Mouse (Mus musculus) embryonic facial prominence, embryonic 14.5 days (tissue): Measurements from ENCODE around the gene Tat. TPM values are rescaled to one million over a fixed set of nuclear protein-coding genes. Genes with fewer than 3 reads are reported as not detected.

Experiments used
- ATAC-seq: fragments of 200-750 bp; cut with Nextera tagmentation; 2 replicates; pipeline ENCODE4 v1.8.0; 2017; ENCODE audit warnings: low read depth, moderate number of reproducible peaks, moderate TSS enrichment
- DNase-seq: peaks from one replicate; pipeline ENCODE4 v3.0.0-alpha.2; 2015; ENCODE audit warnings: low spot score
- H3K27ac ChIP-seq: fragments of 300-500 bp; sonication (generic); replicated peaks from 2 replicates; pipeline ENCODE4 v1.5.1; 2014; ENCODE audit warnings: low read depth, mild to moderate bottlenecking, low read length, moderate library complexity
- H3K27me3 ChIP-seq: fragments of 300-500 bp; sonication (generic); replicated peaks from 2 replicates; pipeline ENCODE4 v1.6.1; 2014; ENCODE audit warnings: low read length; ENCODE audit not compliant: control insufficient read depth, insufficient read depth
- H3K36me3 ChIP-seq: fragments of 300-500 bp; sonication (generic); 2 replicates; pipeline ENCODE4 v1.6.1; 2014; ENCODE audit warnings: low read length, mixed read lengths; ENCODE audit not compliant: control insufficient read depth, insufficient read depth
- H3K4me1 ChIP-seq: fragments of 300-500 bp; sonication (generic); 2 replicates; pipeline ENCODE4 v1.6.1; 2014; ENCODE audit warnings: antibody characterized with exemption, low read length; ENCODE audit not compliant: control insufficient read depth, insufficient read depth
- H3K4me2 ChIP-seq: fragments of 300-500 bp; sonication (generic); 2 replicates; pipeline ENCODE4 v1.6.1; 2014; ENCODE audit warnings: low read depth, mild to moderate bottlenecking, low read length, moderate library complexity, mixed read lengths
- H3K4me3 ChIP-seq: fragments of 300-500 bp; sonication (generic); 2 replicates; pipeline ENCODE4 v1.5.1; 2014; ENCODE audit warnings: low read depth, mild to moderate bottlenecking, low read length
- H3K9ac ChIP-seq: fragments of 300-500 bp; sonication (generic); 2 replicates; pipeline ENCODE4 v1.6.1; 2014; ENCODE audit warnings: low read depth, mild to moderate bottlenecking, low read length, moderate library complexity, mixed read lengths
- H3K9me3 ChIP-seq: fragments of 300-500 bp; sonication (generic); 2 replicates; pipeline ENCODE4 v1.6.1; 2016; ENCODE audit warnings: low read length; ENCODE audit not compliant: control insufficient read depth
- WGBS: fragments of 180-500 bp; shearing (Covaris S2); extraction: QIAGEN DNeasy Blood & Tissue Kit; methylation state at CpG from one replicate; pipeline ENCODE4 v1.1.7; 2014; 5-methylcytosine and 5-hydroxymethylcytosine counted together
- polyA plus RNA-seq: library from polyadenylated mRNA; unstranded; fragments of >200 nt; fragmentation: Nextera tagmentation; extraction: Ambion mirVana; gene quantifications from 2 replicates; pipeline ENCODE4 v1.2.1, GENCODE M21; 2014

Gene Tat
- polyA plus RNA-seq, 1 experiment from 2014 or later, result 0.08 TPM

GRCm38 (mm10) chr8:109954486-109954948, 35.7 kb upstream of the Tat start:
- H3K9ac ChIP-seq, result no peak overlapping the region
- H3K4me1 ChIP-seq, result peaks cover 9% of the 10 kb centered on the region; the same call in 1 of the 2 replicates
- ATAC-seq, result no peak; the same call in 1 of the 2 replicates
- no peak overlapping the region for H3K27ac ChIP-seq
- no peaks in the 10 kb centered on the region for H3K27me3 ChIP-seq
- H3K4me3 ChIP-seq, result no peak overlapping the region
- no peaks in the 10 kb centered on the region for H3K9me3 ChIP-seq
- DNase-seq, result peak; percentile 68
- H3K4me2 ChIP-seq, result no peak overlapping the region
- 56% methylated on average over 13 of the region's 13 CpGs for WGBS
- H3K36me3 ChIP-seq, result no peaks in the 10 kb centered on the region

GRCm38 (mm10) chr8:109957167-109958028, 32.8 kb upstream of the Tat start:
- Histone ChIP-seq H3K4me2 (peak overlapping the region; percentile 27), H3K4me1 (peaks cover 17% of the 10 kb centered on the region; the same call in 1 of the 2 replicates), H3K36me3 (no peaks in the 10 kb centered on the region), H3K27ac (peak overlapping the region; percentile 67; the same call in 1 of the 2 replicates), H3K27me3 (peaks cover 21% of the 10 kb centered on the region), H3K9me3 (no peaks in the 10 kb centered on the region), H3K4me3 (no peak overlapping the region), H3K9ac (no peak overlapping the region)
- ATAC-seq (peak; percentile 53), DNase-seq (peak; percentile 88)
- WGBS, result 4% methylated on average over 16 of the region's 16 CpGs

- Histone ChIP-seq H3K36me3 (no peaks in the 10 kb centered on the region), H3K4me3 (no peak overlapping the region), H3K27ac (peak overlapping the region; percentile 67), H3K4me1 (peaks cover 17% of the 10 kb centered on the region; the same call in 1 of the 2 replicates), H3K4me2 (peak overlapping the region; percentile 27; the same call in 1 of the 2 replicates), H3K9me3 (no peaks in the 10 kb centered on the region), H3K9ac (no peak overlapping the region), H3K27me3 (peaks cover 28% of the 10 kb centered on the region)
- WGBS, result 33% methylated on average over 8 of the region's 12 CpGs
- DNase-seq, result peak; percentile 69
- peak; percentile 44 for ATAC-seq
These were observed 32.1 kb upstream of the Tat start for GRCm38 (mm10) chr8:109958036-109958655.

DNA sequence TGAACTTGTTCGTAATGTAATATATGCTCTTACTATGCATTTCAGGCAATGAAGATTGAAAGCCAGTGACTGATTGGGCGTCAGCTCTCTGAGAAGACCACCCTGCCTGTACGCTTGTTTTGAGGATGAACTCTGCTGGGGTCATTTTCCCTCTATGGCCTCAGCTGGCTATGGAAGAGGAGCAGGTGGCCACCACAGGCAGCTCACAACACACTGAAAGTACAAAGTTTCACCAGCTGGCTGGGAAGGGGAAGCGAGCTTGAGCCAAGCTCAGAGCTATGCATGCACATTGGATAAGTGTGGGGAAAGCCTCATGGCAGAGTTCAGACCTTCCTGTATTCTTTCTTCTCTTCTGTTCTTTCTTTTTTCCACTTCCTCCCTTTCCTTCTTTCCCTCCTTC, 31.1 kb upstream of the Tat start:
- Histone ChIP-seq H3K9ac (no peak overlapping the region), H3K4me3 (no peak overlapping the region), H3K36me3 (no peaks in the 10 kb centered on the region), H3K9me3 (no peaks in the 10 kb centered on the region), H3K4me1 (peaks cover 17% of the 10 kb centered on the region; the same call in 1 of the 2 replicates), H3K27me3 (peaks cover 33% of the 10 kb centered on the region), H3K4me2 (no peak overlapping the region), H3K27ac (no peak overlapping the region)
- WGBS, result 82% methylated on average over 4 of the region's 4 CpGs
- ATAC-seq, result peak; percentile 16; the same call in 1 of the 2 replicates
- DNase-seq, result peak; percentile 57

GRCm38 (mm10) chr8:109961693-109962367, 28.4 kb upstream of the Tat start, which contains the start of gene Marveld3:
Gene Marveld3 (minus strand): TSS chr8:109962203.
- WGBS, result 3% methylated on average over 57 of the region's 64 CpGs
- Histone ChIP-seq H3K36me3 (no peaks in the 10 kb centered on the region), H3K27me3 (peaks cover 33% of the 10 kb centered on the region), H3K27ac (no peak within 1 kb of the TSS), H3K9me3 (no peaks in the 10 kb centered on the region), H3K9ac (peak within 1 kb of the TSS; percentile 52), H3K4me3 (peak within 1 kb of the TSS; percentile 43), H3K4me2 (peak within 1 kb of the TSS; percentile 66), H3K4me1 (peaks cover 16% of the 10 kb centered on the region; the same call in 1 of the 2 replicates)
- ATAC-seq (peak; percentile 45), DNase-seq (peak; percentile 45)

DNA sequence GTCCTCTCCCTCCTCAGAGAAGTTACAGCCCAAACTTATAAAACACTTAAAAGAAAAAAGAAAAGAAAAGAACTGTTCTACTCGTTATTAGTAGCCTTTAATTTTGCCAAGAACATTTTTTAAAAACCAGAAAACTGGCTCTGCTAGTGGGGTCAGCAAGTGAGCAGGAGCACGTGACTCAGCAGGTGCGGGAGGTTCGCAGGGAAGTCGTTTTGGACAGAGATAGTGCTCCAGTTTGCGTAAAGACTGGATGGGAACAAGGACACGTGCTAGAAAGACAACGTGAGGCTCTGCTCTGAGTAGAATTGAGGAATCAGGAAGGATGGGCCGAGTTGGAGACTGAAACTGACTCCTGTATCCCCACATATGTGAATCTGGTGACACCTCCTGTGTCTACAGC, 27.3 kb upstream of the Tat start:
- DNase-seq (no peak), ATAC-seq (no peak)
- H3K9me3 ChIP-seq, result no peaks in the 10 kb centered on the region
- H3K4me2 ChIP-seq, result no peak overlapping the region
- H3K36me3 ChIP-seq, result no peaks in the 10 kb centered on the region
- no peak overlapping the region for H3K4me3 ChIP-seq
- no peak overlapping the region for H3K9ac ChIP-seq
- H3K27ac ChIP-seq, result no peak overlapping the region
- 0 out of 2 replicates have a peak, but pooled peaks cover 8% of the 10 kb centered on the region for H3K4me1 ChIP-seq
- peaks cover 33% of the 10 kb centered on the region for H3K27me3 ChIP-seq
- WGBS, result 74% methylated on average over 9 of the region's 9 CpGs

DNA sequence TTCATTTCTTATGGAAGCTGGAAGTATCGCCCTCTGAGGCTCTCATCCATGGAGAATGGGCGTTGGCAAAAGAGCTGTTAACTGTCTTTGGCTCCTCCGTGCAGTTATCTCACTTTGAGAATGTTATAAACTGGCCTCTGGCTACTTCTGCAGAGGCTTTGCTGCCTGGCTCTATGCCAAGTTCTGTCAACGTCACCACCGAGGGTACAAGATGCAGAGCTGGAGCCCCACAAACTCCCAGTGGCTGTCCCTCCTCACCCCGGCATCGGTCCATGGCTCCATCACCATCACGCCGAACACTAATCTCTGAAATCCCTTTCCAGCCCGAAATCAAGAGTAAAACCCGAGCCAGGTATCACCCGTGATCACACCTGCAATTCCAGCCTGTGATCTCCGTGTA, 26.8 kb upstream of the Tat start:
- no peaks in the 10 kb centered on the region for H3K36me3 ChIP-seq
- 68% methylated on average over 13 of the region's 13 CpGs for WGBS
- H3K27me3 ChIP-seq, result peaks cover 33% of the 10 kb centered on the region
- no peak for ATAC-seq
- H3K27ac ChIP-seq, result no peak overlapping the region
- 0 out of 2 replicates have a peak, but pooled peaks cover 8% of the 10 kb centered on the region for H3K4me1 ChIP-seq
- no peaks in the 10 kb centered on the region for H3K9me3 ChIP-seq
- no peak for DNase-seq
- no peak overlapping the region for H3K4me2 ChIP-seq
- no peak overlapping the region for H3K9ac ChIP-seq
- no peak overlapping the region for H3K4me3 ChIP-seq

- no peak for ATAC-seq
- WGBS, result 56% methylated on average over 4 of the region's 4 CpGs
- Histone ChIP-seq H3K36me3 (no peaks in the 10 kb centered on the region), H3K9ac (no peak overlapping the region), H3K9me3 (no peaks in the 10 kb centered on the region), H3K4me3 (no peak overlapping the region), H3K4me2 (no peak overlapping the region), H3K27me3 (peaks cover 39% of the 10 kb centered on the region), H3K4me1 (0 out of 2 replicates have a peak, but pooled peaks cover 8% of the 10 kb centered on the region), H3K27ac (no peak overlapping the region)
- no peak for DNase-seq
These were observed 26.1 kb upstream of the Tat start for GRCm38 (mm10) chr8:109964106-109964505.
